Mouse (Mus musculus): ENCODE data around the gene Prrg3.

DNA sequence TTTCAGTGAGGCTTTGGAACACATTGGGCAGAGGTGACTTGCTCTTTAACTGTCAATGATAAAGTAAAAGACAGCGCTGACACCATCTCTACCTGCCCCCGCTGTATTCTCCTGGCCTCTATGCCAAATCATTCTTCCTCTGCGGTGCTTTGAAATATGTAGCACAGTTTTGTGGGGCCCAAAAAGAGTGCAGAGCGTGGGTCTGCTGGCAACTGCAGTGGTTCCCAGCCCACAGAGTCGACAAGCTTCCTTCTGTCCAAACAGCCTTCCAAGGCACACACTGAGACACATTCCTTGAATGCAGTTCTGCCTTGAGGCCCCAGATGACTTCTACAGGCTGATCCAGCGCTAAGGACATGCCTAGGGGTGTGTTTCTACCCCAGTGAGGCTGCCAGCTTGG is 6.4 kb downstream of the Prrg3 start:
- TF ChIP-seq CTCF (IDR thresholded peaks at IDR 0.05; ENCODE audit: borderline replicate concordance, insufficient read depth, low read depth, low read length): no peak
- no peak for TF ChIP-seq POLR2A (IDR thresholded peaks at IDR 0.05; ENCODE audit: borderline replicate concordance, insufficient read depth, low read length)

Data from cerebellum, adult 2 months (tissue).